Mouse (Mus musculus): Measurements from ENCODE around the gene Obsl1. TPM values are rescaled to one million over a fixed set of nuclear protein-coding genes. Genes with fewer than 3 reads are reported as not detected.
A peak's percentile ranks its signal among the peaks of the same experiment; 100 is the strongest.

Gene Obsl1
- polyA plus RNA-seq, 1 experiment from 2014 or later: 17.1 TPM

DNA sequence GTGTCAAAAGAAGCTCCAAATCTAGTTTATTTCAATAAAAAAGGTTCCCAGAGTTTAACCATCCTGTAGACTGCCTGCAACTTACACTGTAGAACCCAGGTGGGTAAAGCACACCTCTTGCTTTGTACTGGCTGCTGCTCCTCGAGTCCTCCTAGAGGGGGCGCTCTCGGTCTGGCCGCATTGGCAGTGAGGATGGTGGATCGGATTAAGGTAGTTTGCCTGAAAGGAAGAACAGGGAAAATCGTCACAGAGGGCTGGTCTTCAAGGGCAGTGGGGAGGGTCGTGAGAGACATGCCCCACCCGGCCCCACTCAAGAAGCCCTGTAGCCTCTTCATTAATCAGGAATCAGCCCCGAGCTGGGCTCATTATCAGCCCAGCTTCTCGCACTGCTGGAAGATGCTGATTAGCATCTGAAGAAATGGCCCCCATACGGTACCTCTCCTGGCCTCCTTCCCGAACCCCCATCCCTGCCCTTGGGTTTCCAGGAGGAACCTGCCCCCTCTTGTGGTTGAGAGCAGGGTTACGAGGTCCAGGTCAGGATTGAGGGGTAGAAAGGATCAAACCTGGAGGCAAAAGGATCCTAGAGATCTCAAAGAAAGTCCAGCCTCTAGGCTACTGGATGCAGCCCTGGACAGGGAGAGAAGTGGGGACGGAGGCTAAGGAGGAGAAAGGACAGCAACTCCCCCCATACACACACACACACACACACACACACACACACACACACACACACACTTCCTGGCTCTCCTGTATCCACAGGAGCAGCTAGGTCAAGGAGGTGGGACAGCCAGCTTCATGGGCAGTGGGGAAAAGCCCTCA, 49.3 kb downstream of the Obsl1 start:
- Histone ChIP-seq H3K9me3 (ENCODE audit: control insufficient read depth) (no peaks in the 10 kb centered on the region), H3K27ac (ENCODE audit: low read depth, low read length) (no peak overlapping the region), H3K36me3 (ENCODE audit: control insufficient read depth, insufficient read depth) (no peaks in the 10 kb centered on the region), H3K4me3 (ENCODE audit: low read depth, low read length) (no peak overlapping the region), H3K9ac (ENCODE audit: low read depth, low read length) (no peak overlapping the region), H3K27me3 (replicated peaks; ENCODE audit: control insufficient read depth, insufficient read depth, low read length) (peaks cover 43% of the 10 kb centered on the region), H3K4me2 (replicated peaks; ENCODE audit: low read depth) (no peak overlapping the region), H3K4me1 (replicated peaks; ENCODE audit: control insufficient read depth, insufficient read depth, low read length) (no peaks in the 10 kb centered on the region)
- ATAC-seq: no peak
- WGBS: 24% methylated on average over 14 of the region's 14 CpGs
- peak; percentile 61 for TF ChIP-seq CTCF (IDR thresholded peaks at IDR 0.05; ENCODE audit: low read depth)

GRCm38 (mm10) chr1:75455948-75456347, 50.3 kb downstream of the Obsl1 start:
- Histone ChIP-seq H3K9me3 (ENCODE audit: control insufficient read depth) (no peaks in the 10 kb centered on the region), H3K27me3 (replicated peaks; ENCODE audit: control insufficient read depth, insufficient read depth, low read length) (peaks cover 53% of the 10 kb centered on the region), H3K4me3 (ENCODE audit: low read depth, low read length) (no peak overlapping the region), H3K4me2 (replicated peaks; ENCODE audit: low read depth) (no peak overlapping the region), H3K4me1 (replicated peaks; ENCODE audit: control insufficient read depth, insufficient read depth, low read length) (no peaks in the 10 kb centered on the region), H3K36me3 (ENCODE audit: control insufficient read depth, insufficient read depth) (no peaks in the 10 kb centered on the region), H3K9ac (ENCODE audit: low read depth, low read length) (no peak overlapping the region), H3K27ac (ENCODE audit: low read depth, low read length) (no peak overlapping the region)
- no peak for ATAC-seq
- WGBS: 47% methylated on average over 5 of the region's 5 CpGs
- no peak for TF ChIP-seq CTCF (IDR thresholded peaks at IDR 0.05; ENCODE audit: low read depth)

DNA sequence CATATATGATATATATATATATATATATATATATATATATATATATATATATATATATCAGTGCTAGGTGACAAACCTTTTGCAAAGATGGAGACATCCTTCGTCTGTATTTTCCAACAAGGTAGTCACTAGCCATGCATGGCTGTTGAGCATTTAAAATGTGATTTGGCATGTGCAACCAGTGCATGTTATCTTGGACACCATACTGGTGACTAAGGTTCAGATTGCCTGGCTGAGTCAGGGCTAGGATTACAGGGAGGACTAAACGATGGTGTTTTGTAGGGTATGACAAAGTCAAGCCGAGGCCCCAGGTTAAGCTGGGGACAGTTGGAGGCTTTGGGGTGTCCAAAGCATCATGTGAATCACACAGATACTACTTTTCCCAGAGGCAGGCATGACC, 50.8 kb downstream of the Obsl1 start:
- TF ChIP-seq CTCF (IDR thresholded peaks at IDR 0.05; ENCODE audit: low read depth): no peak
- no peak overlapping the region for H3K27ac ChIP-seq (ENCODE audit: low read depth, low read length)

DNA sequence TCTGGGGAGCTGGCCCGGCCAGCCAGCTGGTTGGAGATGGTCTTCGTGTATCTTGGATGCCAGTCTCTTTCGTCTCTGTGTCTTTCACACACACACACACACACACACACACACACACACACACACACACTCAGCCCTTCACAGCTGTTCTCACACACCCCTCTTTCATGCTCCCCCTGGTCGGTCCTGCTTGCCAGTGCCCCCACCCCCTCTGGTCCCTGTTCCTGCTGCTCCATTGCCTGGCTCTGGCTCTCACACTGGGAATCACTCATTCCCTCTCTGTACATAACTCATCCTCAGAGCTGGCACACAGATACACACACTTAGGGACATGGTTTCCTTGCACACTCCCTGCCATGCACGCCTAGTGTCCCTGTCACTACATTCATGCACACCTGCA, 54.4 kb downstream of the Obsl1 start:
- no peak overlapping the region for H3K27ac ChIP-seq (ENCODE audit: low read depth, low read length)
- ATAC-seq: no peak
- peaks cover 79% of the 10 kb centered on the region for H3K27me3 ChIP-seq (replicated peaks; ENCODE audit: control insufficient read depth, insufficient read depth, low read length)
- no peaks in the 10 kb centered on the region for H3K9me3 ChIP-seq (ENCODE audit: control insufficient read depth)
- no peak overlapping the region for H3K9ac ChIP-seq (ENCODE audit: low read depth, low read length)
- 71% methylated on average over 5 of the region's 5 CpGs for WGBS
- H3K4me2 ChIP-seq (replicated peaks; ENCODE audit: low read depth): no peak overlapping the region
- TF ChIP-seq CTCF (IDR thresholded peaks at IDR 0.05; ENCODE audit: low read depth): no peak
- no peak overlapping the region for H3K4me3 ChIP-seq (ENCODE audit: low read depth, low read length)
- H3K4me1 ChIP-seq (replicated peaks; ENCODE audit: control insufficient read depth, insufficient read depth, low read length): peaks cover 8% of the 10 kb centered on the region
- no peaks in the 10 kb centered on the region for H3K36me3 ChIP-seq (ENCODE audit: control insufficient read depth, insufficient read depth)

More for the DNA sequence above, 50.8 kb downstream of the Obsl1 start:
- WGBS: 76% methylated on average over 3 of the region's 3 CpGs
- no peak overlapping the region for H3K4me3 ChIP-seq (ENCODE audit: low read depth, low read length)
- no peak for ATAC-seq
- H3K36me3 ChIP-seq (ENCODE audit: control insufficient read depth, insufficient read depth): no peaks in the 10 kb centered on the region
- no peaks in the 10 kb centered on the region for H3K4me1 ChIP-seq (replicated peaks; ENCODE audit: control insufficient read depth, insufficient read depth, low read length)
- no peak overlapping the region for H3K4me2 ChIP-seq (replicated peaks; ENCODE audit: low read depth)
- H3K27me3 ChIP-seq (replicated peaks; ENCODE audit: control insufficient read depth, insufficient read depth, low read length): peaks cover 58% of the 10 kb centered on the region
- H3K9me3 ChIP-seq (ENCODE audit: control insufficient read depth): no peaks in the 10 kb centered on the region
- no peak overlapping the region for H3K9ac ChIP-seq (ENCODE audit: low read depth, low read length)

GRCm38 (mm10) chr1:75450314-75451005, 55.8 kb downstream of the Obsl1 start, which contains the start of gene Asic4:
Gene Asic4, plus strand, starts transcription at chr1:75450436.
- TF ChIP-seq CTCF (IDR thresholded peaks at IDR 0.05; ENCODE audit: low read depth): no peak
- peaks cover 9% of the 10 kb centered on the region for H3K4me1 ChIP-seq (replicated peaks; ENCODE audit: control insufficient read depth, insufficient read depth, low read length)
- 1% methylated on average over 32 of the region's 35 CpGs for WGBS
- no peak within 1 kb of the TSS for H3K27ac ChIP-seq (ENCODE audit: low read depth, low read length)
- no peak for ATAC-seq
- H3K9ac ChIP-seq (ENCODE audit: low read depth, low read length): no peak within 1 kb of the TSS
- peak within 1 kb of the TSS; percentile 50 for H3K4me2 ChIP-seq (replicated peaks; ENCODE audit: low read depth)
- no peaks in the 10 kb centered on the region for H3K36me3 ChIP-seq (ENCODE audit: control insufficient read depth, insufficient read depth)
- peaks cover 78% of the 10 kb centered on the region for H3K27me3 ChIP-seq (replicated peaks; ENCODE audit: control insufficient read depth, insufficient read depth, low read length)
- no peaks in the 10 kb centered on the region for H3K9me3 ChIP-seq (ENCODE audit: control insufficient read depth)
- 0 out of 2 replicates have a peak within 1 kb of the TSS, but pooled peaks have one; percentile 3 for H3K4me3 ChIP-seq (ENCODE audit: low read depth, low read length)

DNA sequence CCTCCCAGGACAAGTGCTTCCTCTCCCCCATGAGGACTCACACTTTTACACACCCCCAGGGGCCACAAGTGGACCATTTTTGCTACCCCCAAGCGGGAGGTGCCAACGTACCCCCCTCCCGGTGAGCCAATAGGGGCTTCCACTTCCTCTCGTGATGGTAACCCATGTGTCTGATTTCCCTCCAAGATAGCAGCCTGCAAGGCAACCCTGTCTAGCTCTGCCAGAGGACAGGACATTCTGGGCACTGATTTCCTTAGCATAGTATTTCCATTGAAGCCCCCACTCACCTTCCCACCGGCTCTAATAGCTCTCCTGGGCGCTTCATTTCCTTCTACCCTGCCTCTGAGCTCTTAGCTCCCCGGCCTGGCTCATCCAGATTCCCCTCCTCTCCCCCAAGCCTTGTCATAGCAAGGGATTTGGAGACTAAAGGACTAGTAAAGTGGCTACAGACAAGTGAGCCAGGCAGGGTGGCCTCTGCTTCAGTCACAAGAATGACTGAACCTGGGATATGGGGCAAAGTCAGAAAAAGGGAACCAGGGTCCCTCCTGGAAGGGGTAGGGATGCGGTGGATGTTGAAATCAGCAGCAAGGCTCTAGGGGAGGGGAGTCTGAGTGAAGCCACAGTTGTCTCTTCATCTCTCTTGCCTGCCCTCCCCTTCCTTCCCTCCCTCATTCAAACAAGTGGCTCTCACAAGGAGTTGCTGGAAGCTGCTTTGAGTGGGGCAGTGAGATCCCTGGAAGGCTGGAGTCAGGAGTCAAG, 56.7 kb downstream of the Obsl1 start:
- ATAC-seq: no peak
- Histone ChIP-seq H3K27me3 (replicated peaks; ENCODE audit: control insufficient read depth, insufficient read depth, low read length) (peaks cover 72% of the 10 kb centered on the region), H3K27ac (ENCODE audit: low read depth, low read length) (no peak overlapping the region), H3K4me3 (ENCODE audit: low read depth, low read length) (0 out of 2 replicates have a peak overlapping the region, but pooled peaks have one; percentile 3), H3K4me1 (replicated peaks; ENCODE audit: control insufficient read depth, insufficient read depth, low read length) (peaks cover 9% of the 10 kb centered on the region), H3K9ac (ENCODE audit: low read depth, low read length) (no peak overlapping the region), H3K36me3 (ENCODE audit: control insufficient read depth, insufficient read depth) (no peaks in the 10 kb centered on the region), H3K4me2 (replicated peaks; ENCODE audit: low read depth) (no peak overlapping the region), H3K9me3 (ENCODE audit: control insufficient read depth) (no peaks in the 10 kb centered on the region)
- no peak for TF ChIP-seq CTCF (IDR thresholded peaks at IDR 0.05; ENCODE audit: low read depth)
- 16% methylated on average over 8 of the region's 8 CpGs for WGBS

Measured in intestine, postnatal 0 days (tissue).